Mouse (Mus musculus): Measurements from ENCODE around the gene Myo19.

Gene Myo19

DNA sequence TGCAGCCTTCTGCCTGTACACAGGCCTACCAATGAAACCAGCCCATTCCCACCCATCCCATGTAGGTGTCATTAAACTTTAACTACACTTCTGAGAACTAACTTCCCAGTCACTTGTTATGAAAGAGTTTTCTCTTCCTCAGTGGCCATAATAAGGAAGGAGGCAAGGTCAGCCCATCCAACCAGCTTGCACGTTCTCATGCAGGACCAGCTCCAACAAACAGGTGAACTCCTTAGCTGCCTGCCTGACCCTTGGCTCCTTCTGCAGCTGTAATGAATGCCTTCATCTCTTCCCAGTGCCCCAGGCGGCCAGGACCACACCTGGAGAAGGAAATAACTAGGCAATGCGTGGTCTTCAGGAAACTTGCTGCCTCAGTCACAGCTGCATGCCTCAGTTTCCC lies 65.9 kb downstream of the Myo19 start:
- in situ Hi-C loops (cut with MboI): no loop called here

DNA sequence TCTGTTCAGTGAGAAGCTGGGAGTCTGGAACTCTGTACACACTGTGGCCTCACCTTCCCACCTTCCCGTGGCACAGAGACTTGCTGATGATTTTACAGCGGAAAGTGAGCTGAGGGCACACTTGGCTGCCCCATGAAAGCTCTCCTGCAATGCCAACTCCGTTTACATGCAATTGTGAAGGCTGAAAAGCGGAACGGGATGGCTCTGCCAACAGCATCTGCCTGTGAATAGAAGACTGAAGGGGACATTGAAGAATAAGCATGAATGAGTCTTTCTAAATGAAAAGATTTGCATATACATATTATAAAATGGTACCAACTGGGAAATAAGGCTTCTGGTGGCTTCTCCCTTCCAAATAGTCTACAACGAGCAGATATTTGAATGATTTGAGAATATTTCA lies 67.3 kb downstream of the Myo19 start:
- in situ Hi-C loops (cut with MboI): no loop called here

DNA sequence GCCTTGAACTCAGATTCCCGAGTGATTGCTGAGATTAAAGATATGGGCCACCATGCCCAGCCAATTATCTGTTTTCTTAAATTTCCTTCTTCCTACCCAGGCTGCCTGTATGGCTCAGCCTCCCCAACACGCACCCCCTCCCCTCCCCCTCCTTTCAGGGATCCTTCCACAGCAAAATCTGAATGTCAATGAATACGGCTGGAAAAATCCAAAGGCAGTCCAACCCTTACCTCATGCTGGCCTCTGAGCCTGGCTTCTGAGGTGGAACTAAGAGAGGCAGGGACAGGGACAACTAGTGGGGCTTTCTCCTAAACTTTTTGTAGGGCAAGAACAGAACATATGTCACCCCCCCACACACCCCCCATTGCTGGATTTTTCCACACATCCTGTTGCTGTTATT lies 68.2 kb downstream of the Myo19 start:
- in situ Hi-C loops (cut with MboI): no loop called here

- in situ Hi-C loops (cut with MboI): no loop called here
Measured at GRCm38 (mm10) chr11:84948526-84948925, 68.6 kb downstream of the Myo19 start.

DNA sequence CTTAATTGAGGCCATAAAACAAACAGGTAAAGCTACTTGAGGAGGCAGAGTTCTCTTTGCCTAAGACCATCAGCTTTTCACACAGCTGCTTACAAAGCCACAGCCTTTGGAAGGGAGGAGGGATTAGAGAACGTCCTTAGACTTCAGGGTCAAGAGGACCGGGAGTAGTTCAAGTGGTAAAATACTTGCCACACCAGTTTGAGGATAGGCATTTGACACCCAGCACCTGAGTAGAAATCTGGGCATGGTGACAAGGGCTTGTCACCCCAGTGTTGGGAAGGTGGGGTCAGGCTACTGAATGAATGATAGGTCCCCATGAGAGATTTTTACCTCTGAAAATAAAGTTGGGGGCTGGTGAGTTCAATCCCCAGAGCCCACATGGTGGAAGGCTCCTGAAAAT lies 72.7 kb downstream of the Myo19 start:
- in situ Hi-C loops (cut with MboI): no loop called here

GRCm38 (mm10) chr11:84956400-84956799 lies 76.5 kb downstream of the Myo19 start:
- in situ Hi-C loops (cut with MboI): no loop called here

DNA sequence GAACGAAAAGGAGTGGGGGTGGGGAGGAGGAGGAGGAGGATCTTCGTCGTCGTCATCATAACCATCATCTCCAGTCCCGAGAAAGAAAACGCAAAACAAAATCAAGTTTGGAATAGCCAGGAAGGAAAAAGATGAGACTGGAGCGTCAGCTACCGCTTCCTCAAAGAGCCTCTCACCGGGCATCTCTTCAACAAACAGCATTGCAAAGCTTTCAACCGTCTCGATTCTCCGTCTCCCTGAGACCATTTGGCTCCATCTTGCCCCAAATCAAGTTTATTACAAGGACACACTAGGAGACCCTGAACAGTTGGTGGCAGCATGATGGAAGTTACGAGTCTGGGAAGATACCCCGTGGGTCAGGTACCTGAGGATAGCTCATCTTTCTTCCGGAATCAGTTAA lies 77.2 kb downstream of the Myo19 start:
- in situ Hi-C loops (cut with MboI): no loop called here

DNA sequence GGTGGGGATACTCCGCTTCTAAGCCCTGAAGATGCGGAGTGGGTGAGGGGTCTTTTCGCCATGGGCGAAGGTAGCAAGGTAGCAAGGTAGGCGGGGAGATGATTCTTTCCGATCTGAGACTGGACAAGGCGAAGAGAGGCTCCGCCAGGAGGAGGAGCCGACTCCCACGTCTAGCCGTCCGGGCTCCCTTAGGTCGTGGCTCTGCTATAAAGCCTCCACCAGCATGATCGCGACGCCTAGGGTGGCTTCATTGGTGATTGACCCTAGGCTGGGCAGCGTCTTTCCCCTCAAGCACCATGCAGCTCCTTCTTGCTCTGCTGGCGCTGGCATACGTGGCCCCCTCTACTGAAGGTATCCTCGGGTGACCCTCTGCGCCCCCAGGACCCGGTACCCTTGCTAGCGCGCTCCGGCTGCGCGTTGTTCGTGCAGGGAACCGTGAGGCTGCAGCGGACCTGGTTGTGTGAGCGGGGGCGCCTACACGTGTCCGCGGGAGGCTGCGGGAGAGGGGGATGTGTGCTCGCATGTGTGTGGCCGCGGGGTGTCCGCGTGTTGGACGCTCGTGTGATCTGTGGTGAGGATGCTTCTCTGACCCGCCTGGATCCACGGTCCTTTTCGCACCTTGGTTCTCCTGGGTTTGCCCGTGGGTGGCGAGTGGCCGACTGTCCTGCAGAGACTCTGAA lies 77.8 kb downstream of the Myo19 start, which contains the start of gene Car4:
Gene Car4, plus strand, starts transcription at position 196 of the 680 bp plus-strand sequence.
- in situ Hi-C loops (cut with MboI): no loop called here

- in situ Hi-C loops (cut with MboI): no loop called here
Measured at GRCm38 (mm10) chr11:84958271-84958630, 78.3 kb downstream of the Myo19 start.

DNA sequence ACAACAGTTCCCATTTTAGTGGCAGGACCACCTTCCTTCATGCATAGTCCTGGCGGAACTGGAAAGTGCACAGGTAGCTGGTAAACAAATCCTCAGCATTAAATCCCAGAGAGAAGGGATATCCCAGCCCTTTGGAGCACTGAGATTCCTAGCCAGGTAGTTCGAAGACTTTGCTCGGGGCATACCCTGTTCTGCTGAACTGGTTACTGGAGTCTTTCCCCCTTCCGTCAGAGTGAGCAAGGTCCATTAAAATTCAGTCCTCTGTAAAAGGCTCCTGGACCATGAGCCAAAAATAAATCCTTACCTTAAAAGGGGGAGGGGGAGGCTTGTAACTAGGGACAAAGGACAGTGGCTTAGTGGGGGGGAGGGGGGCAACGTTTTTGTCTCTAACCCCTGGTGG lies 79.2 kb downstream of the Myo19 start:
- in situ Hi-C loops (cut with MboI): no loop called here

DNA sequence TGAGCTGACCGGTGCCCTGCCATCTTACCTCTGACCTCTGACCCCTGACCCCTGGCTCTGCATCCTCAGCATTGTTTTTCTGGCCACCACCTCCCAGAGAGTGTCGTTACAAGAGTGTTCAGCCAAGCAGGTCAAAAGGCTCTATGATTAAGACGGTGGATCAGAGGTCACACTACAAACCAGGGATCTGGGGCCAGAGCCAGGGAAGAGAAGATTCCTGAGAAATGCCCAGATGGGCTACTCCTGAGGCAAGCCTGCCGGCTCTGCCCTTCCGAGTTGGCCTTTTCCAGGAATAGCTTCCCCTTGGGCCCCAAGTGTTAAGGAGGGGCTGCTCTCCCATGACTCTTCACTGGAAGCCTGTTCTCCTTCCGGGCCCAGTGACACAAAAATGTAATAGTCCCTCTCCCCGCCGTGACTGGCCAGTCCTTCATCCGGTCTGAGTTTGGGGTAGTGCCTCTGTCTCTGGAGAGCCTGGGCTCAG lies 79.8 kb downstream of the Myo19 start:
- in situ Hi-C loops (cut with MboI): no loop called here

GRCm38 (mm10) chr11:84960291-84960690 lies 80.3 kb downstream of the Myo19 start:
- in situ Hi-C loops (cut with MboI): no loop called here

DNA sequence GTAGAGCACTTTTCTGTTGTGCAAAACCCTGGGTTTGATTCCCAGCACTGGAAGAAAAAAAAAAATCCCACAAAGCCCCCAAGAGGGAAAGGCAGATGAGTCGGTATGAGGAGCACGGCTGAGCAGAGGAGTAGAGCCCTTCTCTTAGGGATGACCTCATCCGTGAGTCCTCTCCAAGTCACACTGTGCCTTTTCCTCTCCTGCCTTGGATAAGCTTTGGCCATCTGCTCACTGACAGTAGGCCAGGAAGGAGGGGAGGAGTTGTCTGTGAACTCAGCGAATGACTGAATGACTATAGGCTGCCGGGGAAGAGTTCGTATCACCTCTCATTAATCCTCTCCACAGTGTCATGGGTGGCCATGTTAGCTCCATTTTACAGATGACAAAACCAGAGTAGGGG lies 80.8 kb downstream of the Myo19 start:
- in situ Hi-C loops (cut with MboI): no loop called here
